Mouse (Mus musculus): ENCODE measurements around the gene Rims4.
A peak's percentile ranks its signal among the peaks of the same experiment; 100 is the strongest.

Rims4 gene

DNA sequence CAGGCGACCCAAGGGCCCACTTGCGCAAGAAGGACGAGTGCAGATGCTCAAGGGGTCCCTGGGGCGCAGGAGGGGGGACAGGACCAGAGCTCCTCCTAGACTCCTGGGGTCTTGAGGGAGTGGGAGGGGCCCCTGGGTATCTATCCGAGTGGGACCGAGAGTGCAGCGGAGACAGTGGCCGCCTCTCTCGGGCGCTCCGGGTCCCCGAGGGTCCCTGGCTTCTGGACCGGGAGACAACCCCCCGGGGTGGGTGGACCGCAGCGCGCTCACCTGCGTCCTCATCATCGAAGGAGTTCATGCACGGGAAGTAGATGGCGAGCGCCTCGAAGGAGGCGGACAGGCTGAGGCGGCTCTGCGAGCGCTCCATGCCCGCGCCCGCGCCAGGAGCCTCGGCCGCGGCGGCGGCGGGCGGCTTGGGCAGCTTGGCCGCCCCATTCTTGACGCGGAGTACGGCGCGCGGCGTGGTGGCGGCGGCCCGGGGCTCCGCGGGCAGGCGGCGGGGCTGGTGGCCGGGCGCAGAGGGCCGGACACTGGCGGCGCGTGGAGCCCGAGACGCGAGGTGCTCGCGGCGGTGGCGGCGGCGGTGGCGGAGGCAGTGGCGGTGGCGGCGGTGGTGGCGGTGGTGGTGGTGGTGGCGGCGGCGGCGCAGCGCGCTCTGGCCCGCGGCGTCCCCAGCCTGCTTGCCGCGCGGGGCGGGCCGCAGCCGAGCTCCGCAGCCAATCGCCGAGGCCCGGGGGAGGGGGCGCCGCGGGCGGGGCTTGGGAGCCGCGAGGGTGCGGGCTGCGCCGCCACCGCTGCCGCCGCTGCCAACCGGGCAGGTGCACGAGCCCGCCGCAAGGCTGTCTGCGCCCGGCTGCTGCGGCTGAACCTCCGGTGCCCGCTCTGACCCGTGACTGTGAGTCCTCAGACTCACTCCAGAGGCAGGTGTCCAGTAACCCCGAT is at the start of gene Rims4:
Rims4 (minus strand) TSS at position 367 of the 942 bp plus-strand sequence.
- DNase-seq (ENCODE audit: low spot score in 2 of 2): peak in 1 of 2 experiments; percentile 74

DNA sequence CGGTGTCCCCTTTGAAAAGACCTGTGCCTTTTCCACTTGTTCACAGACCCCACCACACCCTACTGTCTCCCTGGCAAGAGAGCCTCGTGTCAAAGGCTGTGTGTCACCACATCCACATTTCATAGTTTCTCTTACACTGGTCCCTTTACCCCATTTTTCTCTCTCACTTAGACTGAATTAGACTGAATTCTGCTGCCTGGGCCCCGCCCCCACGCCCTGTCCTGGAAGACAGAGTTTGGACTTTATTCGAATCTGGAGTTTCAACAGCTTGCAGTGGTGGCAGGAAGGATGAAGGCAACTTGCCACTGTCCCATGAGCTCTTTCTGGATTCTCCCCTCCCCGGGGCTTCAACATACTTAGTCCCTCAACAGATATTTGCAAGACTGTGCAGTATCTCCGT is 47.2 kb upstream of the Rims4 start:
- no peak for DNase-seq (ENCODE audit: low spot score in 2 of 2)

DNA sequence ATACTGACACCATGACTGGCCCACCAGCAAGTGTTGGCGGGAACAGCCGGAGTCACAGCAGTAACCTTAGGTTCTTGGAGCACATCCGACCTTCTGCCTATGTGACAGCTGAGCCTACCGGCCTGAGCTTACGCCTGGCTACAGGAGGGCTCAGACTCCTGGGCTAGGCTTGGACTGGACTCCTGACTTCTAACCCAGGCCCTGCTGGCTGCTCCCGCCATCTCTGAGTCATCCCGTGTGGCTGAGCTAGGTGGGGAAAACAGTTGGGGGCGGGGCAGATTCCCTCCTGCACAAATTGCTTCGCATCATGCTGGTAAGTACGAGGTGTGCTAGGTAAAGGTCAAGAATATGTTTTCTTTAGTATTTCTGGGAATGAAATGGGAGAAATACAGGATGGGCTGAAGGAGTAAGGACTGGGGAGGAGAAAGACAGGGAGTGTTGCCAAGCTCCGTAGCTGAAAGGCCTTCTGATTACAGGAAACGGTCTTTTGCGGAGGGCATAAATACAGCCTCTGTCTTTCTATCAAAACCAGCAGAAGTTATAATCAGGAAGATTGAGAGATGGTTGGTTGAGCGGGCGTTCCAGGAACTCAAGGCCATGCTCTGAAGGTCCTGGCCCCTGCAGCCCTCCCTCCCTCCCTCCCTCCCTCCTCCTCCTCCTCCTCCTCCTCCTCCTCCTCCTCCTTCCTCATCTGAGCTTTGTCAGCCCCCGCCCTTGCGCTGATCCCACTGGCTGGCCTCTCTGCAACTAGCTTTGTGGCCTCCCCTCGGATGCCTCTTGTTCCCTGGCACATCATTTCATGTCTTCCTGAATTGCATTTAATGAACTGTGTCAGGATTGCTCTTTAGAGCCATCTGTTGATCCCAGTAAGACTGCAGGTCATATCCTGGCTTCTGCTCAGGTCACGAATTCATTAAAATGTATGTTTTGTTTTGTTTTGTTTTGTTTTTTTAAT is 46.4 kb upstream of the Rims4 start:
- no peak for DNase-seq (ENCODE audit: low spot score in 2 of 2)

DNA sequence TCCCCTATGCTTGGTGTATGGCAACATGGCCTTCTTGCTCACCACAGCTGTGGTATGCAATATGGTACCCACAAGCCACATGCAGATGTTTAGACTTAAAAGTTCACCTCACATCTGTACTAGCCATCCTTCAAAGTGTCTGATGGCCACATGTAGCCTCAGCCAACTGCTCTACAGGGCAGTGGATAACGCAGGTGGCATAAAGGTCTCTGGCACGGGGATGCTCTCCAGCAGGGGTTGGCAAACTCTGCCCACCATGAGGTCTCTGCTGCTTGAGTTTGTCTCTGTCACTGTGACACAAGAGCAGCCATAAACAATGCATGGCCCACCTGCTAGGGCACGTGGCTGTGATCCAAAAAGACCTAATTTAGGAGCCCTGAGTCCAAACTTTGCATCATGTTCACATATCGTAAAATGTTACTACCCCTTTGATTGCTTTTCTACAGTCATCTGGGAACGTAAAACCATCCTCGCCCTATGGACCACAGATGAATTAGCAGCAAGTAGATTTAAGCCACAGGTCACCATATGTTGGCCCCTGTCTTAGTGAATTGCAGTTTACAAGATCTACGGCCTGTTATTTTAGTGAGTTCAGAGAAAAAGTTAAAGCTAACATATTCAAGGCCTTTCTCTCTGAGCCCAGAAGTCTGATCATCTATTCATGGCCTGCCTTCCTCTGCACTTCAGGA is 35.3 kb upstream of the Rims4 start:
- DNase-seq (ENCODE audit: low spot score in 2 of 2): no peak

DNA sequence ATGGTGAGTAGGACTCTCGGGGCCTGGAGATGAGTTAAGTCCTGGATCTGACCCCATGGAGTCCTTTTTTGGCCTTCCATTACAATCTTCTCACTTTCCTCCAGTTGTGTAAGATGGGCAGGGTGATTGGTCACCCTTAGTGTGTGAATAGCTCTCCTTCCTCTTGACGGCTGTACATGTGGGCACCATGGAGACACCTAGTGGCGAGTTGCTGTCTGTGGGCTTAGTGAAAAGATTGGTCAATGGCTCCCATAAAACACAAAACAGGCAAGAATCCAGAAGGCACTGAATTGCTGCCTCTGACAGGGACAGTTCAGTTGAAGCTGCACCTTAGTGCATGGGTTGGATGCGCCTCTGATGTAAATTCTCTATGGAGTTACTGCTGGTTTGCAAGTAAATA is 33.3 kb upstream of the Rims4 start:
- DNase-seq (ENCODE audit: low spot score in 2 of 2): peak in 1 of 2 experiments; percentile 51

DNA sequence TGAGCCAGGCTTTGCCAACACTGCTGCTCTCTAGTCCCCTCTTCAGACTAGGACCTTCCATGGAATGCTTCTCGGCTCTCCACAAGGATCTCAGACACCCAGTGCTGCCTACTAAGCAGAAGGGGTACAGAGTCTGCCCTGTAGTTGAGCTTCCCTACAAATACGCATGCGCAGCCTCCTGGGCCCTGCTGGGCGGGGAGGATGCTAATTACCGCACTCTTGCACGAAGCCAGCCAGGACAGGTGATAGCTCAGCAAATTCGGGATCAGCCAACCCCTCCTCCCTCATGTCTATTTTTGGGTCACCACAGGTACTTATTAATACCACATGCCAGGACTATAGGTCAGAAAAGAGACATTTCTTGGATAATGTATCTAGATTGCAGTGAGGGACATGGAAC is 29.5 kb upstream of the Rims4 start:
- DNase-seq (ENCODE audit: low spot score in 2 of 2): no peak

DNA sequence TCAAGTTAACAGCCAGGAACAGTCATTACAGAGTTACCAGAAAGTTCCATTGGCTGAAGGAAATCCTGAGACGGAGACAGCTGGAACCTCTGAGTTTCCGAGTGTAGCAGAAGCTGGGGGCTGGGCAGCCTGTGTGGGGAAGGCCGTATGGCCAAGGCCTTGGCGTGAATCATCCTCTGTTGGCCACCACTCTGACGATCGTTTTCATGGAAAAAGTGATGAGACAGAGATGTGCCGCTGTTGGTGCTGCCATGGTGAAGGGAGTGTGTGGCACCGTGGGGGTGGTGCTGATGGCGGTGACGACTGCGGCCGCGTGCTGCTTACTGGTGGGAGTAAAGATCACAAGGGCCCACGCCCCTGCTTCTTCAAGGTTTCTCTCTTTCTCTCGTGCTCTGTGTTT is 27.7 kb upstream of the Rims4 start:
- DNase-seq (ENCODE audit: low spot score in 2 of 2): no peak

DNA sequence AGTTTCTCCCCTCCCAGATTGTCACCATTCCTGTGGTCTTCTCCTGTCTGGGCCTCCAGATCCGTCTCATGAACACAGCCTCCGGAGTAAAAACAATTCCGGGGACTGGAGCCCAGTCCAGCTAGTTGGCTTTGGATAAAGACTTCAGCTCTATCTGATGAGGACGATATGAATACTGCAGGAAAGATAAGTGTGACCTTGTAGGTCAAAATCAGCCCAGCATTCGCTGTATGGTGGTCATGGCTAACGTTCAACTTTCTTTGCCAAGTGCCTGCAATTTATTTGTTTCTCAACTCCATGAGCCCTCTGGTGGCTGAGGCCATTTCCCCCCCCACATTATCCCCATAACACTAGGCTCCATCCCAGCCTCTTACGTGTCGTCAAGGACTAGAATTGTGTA is 26.0 kb upstream of the Rims4 start:
- no peak for DNase-seq (ENCODE audit: low spot score in 2 of 2)

DNA sequence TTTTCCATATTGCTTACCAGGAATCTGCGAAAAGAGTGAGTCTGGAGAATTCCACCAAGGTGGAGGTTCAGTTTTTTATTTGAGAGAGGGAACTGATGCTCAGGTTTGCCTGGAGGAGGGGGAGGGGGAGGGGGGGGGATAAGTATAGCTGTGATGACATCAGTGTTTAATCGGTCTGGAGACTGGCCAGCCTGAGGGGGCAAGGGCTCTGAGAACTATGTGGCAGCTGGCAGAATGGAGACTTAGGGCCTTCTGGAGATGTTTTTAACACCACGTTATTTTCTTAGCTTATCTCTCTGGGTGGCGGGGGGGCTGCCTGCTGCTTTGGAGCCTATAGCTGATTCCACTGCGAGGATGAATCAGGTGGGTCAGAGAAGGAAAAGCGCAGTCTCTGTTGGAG is 24.6 kb upstream of the Rims4 start:
- no peak for DNase-seq (ENCODE audit: low spot score in 2 of 2)

DNA sequence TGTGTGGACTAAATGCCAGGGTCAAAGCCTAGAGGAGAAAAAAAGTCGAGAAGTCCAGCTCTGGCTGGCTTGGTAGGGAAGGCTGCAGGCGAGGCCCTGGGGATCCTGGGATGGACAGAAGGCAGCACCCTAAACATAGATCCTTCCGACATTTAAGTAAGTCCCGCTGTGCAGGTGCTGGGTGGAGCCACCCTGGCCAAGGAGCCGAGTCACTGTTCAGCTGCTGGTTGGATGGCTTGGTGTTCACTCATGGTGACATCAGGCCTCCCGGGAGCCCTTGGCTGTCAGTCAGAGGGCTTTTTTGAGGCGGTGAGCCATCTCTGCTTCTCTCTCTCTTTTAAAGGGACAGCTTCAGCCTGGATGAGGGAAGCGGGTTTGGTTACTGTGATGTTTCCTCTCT is 21.0 kb upstream of the Rims4 start:
- DNase-seq (ENCODE audit: low spot score in 2 of 2): peak in 1 of 2 experiments; percentile 22

DNA sequence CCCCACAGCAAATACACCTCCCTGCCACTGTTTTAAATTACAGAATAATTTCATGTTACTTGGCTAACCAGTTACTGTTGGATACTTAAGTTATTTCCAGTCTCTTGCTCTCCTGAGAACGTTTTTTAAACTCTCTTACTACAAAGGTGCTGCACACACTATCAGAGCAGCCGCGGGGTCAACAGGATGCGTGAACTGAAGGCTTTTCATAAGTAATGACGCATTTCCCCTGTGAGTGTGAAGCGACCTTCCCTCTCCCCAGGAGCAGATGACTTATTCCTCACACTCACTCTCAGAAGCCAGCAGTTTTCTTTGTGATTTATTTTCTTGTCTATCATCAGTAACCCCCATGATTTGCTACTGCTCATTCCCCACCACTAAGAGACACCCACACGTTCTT is 13.7 kb upstream of the Rims4 start:
- no peak for DNase-seq (ENCODE audit: low spot score in 2 of 2)

DNA sequence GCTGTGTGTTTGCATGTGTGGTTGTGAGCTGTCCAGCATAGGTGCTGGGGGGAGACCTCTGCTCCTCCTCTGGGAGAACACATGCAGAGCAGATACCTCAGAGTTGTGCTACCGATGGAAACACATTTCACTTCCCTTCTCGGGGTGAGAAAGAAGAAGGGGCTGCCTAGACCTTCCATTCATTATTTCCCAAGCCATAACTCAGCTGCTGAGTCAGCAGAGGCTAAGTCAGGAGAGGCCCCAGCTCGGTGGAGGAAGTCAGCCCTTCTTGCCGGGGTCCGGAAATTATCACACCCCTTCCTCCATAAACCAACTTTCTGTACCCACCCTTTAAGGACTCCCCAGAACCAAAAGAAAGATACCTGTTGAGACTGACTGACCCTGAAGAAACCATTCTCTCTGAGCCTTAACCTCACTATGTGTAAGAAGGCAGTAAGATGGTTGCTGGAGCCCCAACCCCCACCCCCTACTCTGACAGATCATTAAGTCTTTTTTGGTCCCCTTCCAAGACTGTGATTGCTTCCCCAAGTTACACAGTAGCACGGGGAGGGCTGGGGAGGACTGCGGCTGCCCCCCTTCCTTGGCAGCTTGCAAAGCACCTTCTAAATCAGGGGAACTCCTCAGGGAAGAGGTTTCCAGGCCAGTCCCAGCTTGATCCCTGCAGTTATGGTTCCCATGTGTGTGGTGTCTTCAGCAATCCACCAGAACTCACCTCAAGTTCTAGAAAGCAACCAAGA is 10.1 kb upstream of the Rims4 start:
- DNase-seq (ENCODE audit: low spot score in 2 of 2): no peak

DNA sequence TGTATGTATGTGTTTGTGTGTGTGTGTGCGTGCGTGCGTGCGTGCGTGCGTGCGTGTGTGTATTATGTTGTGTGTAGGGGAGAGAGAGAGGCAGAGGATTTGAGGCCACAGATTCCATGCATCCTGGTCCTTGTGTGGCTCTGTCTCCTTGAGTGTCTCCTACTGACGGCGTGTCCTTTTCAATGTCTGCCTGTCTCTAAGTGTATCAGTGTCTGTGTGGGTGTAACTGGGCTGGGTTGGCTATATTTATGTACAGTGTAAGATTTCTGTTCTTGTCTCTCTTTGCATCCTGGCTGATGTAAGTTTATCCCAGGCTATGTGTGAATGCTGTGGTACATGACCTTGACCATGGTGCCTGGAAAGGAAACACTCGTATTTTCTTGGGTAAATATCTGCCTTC is 6.6 kb upstream of the Rims4 start:
- DNase-seq (ENCODE audit: low spot score in 2 of 2): no peak

DNA sequence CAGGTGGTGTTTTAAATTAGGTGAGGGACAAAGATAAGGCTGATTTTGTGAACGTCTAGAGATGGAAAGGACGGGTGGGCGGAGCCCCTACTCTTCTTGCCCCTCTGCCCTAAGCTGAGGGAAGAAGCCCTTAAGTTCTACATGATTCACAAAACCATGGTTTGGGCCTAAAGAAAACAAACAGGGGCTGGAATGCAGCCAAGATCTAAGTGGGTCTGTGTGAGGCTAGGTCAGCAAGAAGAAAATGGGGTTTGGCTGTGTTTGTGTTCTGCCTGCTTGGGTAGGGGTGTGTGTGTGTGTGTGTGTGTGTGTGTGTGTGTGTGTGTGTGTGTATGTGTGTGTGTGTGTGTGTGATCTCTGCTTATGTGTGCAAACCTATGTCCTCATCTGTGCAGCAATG is 6.0 kb upstream of the Rims4 start:
- no peak for DNase-seq (ENCODE audit: low spot score in 2 of 2)

DNA sequence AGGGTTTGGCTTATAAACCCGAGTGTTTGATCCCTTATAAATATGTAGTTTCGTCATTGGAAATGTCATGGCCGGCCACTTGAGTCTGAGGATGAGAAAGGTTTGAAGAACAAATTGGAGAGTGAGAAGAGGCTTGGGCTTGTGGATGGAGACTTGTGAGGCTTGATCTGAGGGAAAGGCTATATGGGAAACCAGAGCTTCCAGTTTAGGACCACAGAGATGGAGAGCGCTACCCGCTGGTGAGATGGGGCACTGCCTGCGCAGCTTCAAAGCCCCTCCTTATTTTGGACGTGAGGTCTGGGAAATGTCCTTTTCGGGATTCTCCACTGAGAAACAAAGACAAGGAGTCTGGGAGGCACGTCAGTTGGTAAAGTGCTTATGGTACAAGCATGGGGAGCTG is 4.6 kb upstream of the Rims4 start:
- no peak for DNase-seq (ENCODE audit: low spot score in 2 of 2)

DNA sequence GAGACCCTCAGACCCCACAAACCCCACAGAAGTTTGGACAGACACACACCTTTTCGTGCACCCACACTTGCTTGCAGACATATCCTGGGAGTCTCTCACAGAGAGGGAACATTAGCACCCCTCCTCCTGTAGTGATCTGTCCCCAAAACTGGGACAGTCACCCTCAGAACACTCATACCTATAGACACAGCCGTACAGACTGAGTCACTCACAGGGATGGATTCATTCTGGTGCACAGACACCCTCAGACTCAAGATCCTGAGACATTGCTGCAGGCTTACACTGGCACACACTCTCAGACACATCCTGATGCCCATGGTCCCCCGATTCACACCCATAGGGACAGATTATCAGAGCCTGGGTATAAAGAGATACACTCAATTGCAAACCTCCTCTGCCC is 1.1 kb upstream of the Rims4 start:
- no peak for DNase-seq (ENCODE audit: low spot score in 2 of 2)

DNA sequence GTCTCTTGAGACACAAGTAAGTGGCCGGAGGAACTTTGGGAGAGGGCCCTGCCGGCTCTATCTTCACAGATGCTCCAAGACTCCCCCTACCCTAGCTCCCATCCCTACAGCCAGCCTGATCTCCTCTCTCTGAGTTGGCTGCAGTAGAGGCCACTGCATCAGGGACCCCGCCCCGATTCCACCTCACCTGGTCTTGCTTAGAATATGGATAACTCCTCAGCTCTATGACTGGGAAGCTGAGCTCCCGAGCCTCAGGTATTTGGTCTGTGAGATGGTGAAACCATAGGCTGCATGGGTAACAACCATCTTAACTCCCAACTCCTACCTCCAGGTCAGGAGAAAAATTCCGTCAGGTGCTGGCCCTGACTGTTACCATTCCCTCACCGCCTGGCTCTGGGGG is 1.8 kb downstream of the Rims4 start:
- DNase-seq (ENCODE audit: low spot score in 2 of 2): no peak

DNA sequence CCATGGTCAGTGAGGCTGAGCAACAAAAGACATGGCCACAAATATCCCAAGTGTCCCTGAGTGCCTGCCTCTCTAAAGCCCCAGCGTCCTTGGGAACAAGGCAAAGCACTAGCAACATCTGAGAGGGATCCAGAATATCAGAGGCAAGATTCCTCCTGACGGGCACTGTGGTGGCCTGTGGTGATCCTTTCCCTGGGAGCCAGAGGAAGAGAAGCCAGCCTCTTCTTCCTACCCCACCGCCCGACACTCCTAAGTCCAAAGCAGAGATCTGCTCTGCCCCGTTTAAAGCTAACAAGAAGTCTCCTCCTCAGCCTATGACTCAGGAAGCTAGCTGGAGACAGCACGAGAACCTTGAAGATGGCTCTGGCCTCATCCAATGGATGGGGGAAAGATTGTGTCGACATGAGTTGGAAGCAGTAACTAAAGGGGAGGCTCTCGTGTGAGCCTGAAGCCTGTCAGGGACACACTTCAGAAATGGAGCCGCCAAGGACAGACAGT is 3.1 kb downstream of the Rims4 start:
- no peak for DNase-seq (ENCODE audit: low spot score in 2 of 2)

DNA sequence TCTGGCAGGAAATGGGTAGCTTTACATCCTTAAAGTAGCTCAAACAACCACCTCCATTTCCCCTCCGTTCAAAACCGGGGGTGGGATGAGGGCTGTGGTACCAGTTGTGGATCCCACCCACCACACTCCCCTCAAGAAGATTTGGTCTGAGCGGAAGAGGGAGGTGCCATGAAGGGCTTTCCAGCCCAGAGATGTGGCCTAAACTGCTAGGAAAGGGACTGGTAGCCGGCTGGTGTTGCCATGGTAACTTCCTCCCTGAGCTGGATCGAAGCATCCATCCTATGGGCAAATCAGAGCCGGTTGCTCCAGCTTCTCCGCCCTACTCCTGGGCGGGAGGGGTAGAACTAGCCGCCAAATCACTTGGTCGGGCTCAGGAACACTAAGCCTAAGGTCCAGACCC is 4.4 kb downstream of the Rims4 start:
- peak; percentile 77 to 79 for DNase-seq (ENCODE audit: low spot score in 2 of 2)

DNA sequence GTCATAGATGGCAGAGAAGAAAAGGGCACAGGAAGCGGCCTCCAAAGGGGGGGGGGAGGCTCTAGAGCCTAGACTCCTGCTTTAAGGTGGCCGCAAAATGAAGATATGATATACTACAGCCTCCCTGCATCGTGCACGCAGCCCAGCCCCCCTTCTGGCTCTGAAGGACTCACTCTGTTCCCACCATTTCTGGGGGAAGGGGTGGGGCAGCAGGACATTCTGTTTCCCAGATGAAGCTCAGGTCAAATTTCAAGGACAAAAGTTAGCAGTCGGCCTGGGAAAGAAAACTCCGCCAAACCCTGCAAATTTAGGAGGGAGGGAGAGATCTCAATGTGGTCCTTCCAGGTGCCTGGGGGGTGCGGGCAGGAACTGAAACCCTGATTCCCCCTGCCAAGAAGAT is 4.8 kb downstream of the Rims4 start:
- DNase-seq (ENCODE audit: low spot score in 2 of 2): no peak

DNA sequence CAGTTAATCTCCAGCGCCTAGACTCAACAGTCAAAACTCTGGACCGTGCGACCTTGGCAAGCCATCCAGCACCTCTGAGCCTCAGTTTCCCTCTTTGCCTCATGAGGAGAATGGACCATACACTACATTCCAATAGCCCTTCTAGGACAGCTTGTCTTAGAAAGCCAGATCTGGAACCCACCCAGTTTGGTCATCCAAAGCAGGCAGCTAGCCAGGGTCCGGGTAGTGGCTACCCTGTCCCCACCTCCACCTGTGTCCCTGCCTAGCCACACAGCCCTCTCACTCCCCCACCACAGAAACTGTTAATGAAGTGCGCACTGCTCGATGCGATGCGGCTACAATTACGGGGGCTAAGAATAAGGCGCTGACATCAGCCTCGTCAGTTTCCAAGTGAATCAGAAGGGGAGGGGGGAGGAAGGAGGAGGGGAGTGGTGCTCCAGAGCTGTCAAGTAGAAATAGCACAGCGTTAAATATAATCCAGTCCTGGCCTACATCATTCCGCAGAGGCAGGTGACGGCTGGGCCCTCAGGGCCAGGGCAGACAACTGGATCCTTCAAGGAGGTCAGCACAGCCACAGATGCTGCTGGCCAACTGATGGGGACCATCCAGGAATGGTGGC is 6.5 kb downstream of the Rims4 start:
- DNase-seq (ENCODE audit: low spot score in 2 of 2): peak; percentile 42 to 55
